ENCODE assay signal across 8 mouse cellular contexts in genomic region chr8:86389690-86390671, GRCm38 (mm10).
DNase-seq lines count a peak whose midpoint lies in the region; TF ChIP-seq lines count a peak whose summit lies in the region.

No protein-coding gene starts in this region.

- H3K4me3 ChIP-seq in heart, adult 2 months: no peak overlapping the region

- TF ChIP-seq POLR2A in heart, adult 2 months (IDR thresholded peaks at IDR 0.05; ENCODE audit: insufficient read depth, low read depth, low read length): no peak

- H3K36me3 ChIP-seq in heart, adult 2 months (ENCODE audit: control insufficient read depth, insufficient read depth, low read length): no peaks in the 10 kb centered on the region

- no peaks in the 10 kb centered on the region for H3K27me3 ChIP-seq in heart, adult 2 months (ENCODE audit: control insufficient read depth, insufficient read depth, low read length)

- no peak overlapping the region for H3K27ac ChIP-seq in heart, adult 2 months

- no peak for TF ChIP-seq CTCF in heart, adult 2 months (IDR thresholded peaks at IDR 0.05)

- no peak for TF ChIP-seq EP300 in heart, adult 2 months (IDR thresholded peaks at IDR 0.05; ENCODE audit: insufficient read depth, low read depth, low read length)

- intact Hi-C loops in heart, adult 2 months (cut with DNase I): no loop called here
- intact Hi-C loops in left cerebral cortex, postnatal 14 days (cut with DNase I): no loop called here

- WGBS in heart, adult 2 months: 52% methylated on average over 3 of the region's 3 CpGs

- no peaks in the 10 kb centered on the region for H3K79me2 ChIP-seq in heart, adult 2 months (replicated peaks; ENCODE audit: control insufficient read depth, insufficient read depth, low read length)

- no peak overlapping the region for H3K9ac ChIP-seq in heart, adult 2 months (ENCODE audit: low read depth, low read length)

- no peaks in the 10 kb centered on the region; the same call in 1 of the 2 replicates for H3K4me1 ChIP-seq in heart, adult 2 months (ENCODE audit: control insufficient read depth, insufficient read depth, low read length)

- DNase-seq in heart, adult 11 months: peak; percentile 56
- DNase-seq in heart, adult 2 months: no peak
- peak; percentile 94 for DNase-seq in brain, embryonic 18.5 days (ENCODE audit: low read depth, low spot score)
- DNase-seq in frontal cortex, postnatal 36 days (ENCODE audit: low spot score in 2 of 2): peak; percentile 73 to 86
- DNase-seq in left cerebral cortex, postnatal 14 days (ENCODE audit: low spot score in 2 of 2): peak; percentile 86 to 94
- DNase-seq in right cerebral cortex, adult 2 months (ENCODE audit: low spot score in 2 of 2): peak; percentile 83 to 84
- no peak for DNase-seq in spleen, adult 12 weeks (ENCODE audit: low spot score)
- no peak for DNase-seq in urinary bladder, adult 18-20 months (ENCODE audit: low spot score in 2 of 2)

Comparison
In these comparisons a context has a peak if more than half of its experiments do, and no peak if none do; other contexts are left out.
1. DNase-seq: peak in heart, adult 11 months (single experiment), brain, embryonic 18.5 days (single experiment), frontal cortex, postnatal 36 days (2 of 2), left cerebral cortex, postnatal 14 days (2 of 2) and right cerebral cortex, adult 2 months (2 of 2); none in heart, adult 2 months (0 of 2), spleen, adult 12 weeks (single experiment) and urinary bladder, adult 18-20 months (0 of 2).